Mouse (Mus musculus) embryonic fibroblast, embryonic 13.5 days (primary cell): ENCODE data around the gene Ikbke.

Experiments used
- CTCF ChIP-seq: IDR thresholded peaks from 2 replicates; pipeline ENCODE4 v1.5.1; 2011; ENCODE audit warnings: mild to moderate bottlenecking, control low read depth, low read length, moderate library complexity, borderline replicate concordance; ENCODE audit not compliant: insufficient read depth
- POLR2A ChIP-seq: IDR thresholded peaks from 2 replicates; pipeline ENCODE4 v1.6.1; 2011; ENCODE audit warnings: low read depth, mild to moderate bottlenecking, control low read depth, low read length, moderate library complexity

GRCm38 (mm10) chr1:131259632-131260308 is 19.6 kb downstream of the Ikbke start:
- TF ChIP-seq POLR2A, result no peak
- no peak for TF ChIP-seq CTCF
